Mouse (Mus musculus) heart, adult 2 months (tissue): Measurements from ENCODE around the gene Mapk6.

Experiments
- CTCF ChIP-seq: fragments of 200-600 bp; IDR thresholded peaks from 2 replicates; pipeline ENCODE4 v1.8.1; 2022; ENCODE audit warnings: antibody characterized with exemption, mild to moderate bottlenecking, moderate library complexity
- EP300 ChIP-seq: fragments of 200-500 bp; IDR thresholded peaks from 2 replicates; pipeline ENCODE4 v1.6.1; 2011; ENCODE audit warnings: low read depth, low read length, control low read depth; ENCODE audit not compliant: insufficient read depth

- TF ChIP-seq CTCF: no peak
- TF ChIP-seq EP300: no peak
Observed at GRCm38 (mm10) chr9:75353094-75353493, 56.7 kb downstream of the Mapk6 start.
